ENCODE assay signal across 9 mouse cellular contexts in the genomic region with DNA sequence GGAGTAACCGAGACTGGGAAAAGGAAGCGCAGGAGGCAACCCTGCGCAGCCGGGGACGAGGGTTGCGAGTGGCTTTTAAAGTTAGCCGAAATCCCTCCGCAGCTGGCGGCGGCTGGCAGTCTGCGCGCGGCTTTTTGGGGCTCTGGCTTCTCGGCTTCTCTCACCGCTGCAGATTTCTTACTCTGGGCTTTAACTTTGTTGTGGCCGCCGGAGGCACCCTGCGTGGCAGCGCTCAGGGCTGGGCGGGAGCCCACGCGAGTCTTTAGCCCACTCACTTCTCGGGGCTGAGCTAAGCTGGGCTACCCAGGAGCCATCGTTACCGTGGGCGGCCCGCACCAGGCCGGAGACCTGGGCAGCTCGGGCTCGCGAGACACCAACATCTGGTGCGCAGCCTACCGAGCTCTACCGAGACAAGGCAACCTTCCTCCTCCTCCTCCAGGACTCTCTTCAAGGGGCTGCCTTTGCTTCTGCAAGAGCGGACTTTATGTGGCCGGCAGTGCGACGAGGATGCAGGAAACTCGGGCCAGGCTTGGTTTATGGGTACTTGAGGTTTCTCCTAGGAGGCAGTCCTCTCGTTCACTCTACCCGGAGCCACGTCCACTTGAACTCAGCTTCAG. TPM values are rescaled to one million over a fixed set of nuclear protein-coding genes. Genes with fewer than 3 reads are reported as not detected.
DNase-seq lines count a peak whose midpoint lies in the region; ATAC-seq and TF ChIP-seq lines count a peak whose summit lies in the region.
"Had no signal": no experiment of that assay in that cellular context is flagged by ENCODE, and none has a peak within 500 bp of the region (broad histone marks: within the 10 kb centered on the region; RNA-seq: fewer than 3 reads in every experiment).

No protein-coding gene starts in this region.

- no peak for ATAC-seq in kidney, embryonic 14.5 days (ENCODE audit: low FRiP score, low TSS enrichment)
- no peak for ATAC-seq in midbrain, embryonic 16.5 days
- no peak for ATAC-seq in monocyte, adult 5-6 weeks (replicated peaks; ENCODE audit: insufficient number of reproducible peaks, low FRiP score, low TSS enrichment, poor library complexity, severe bottlenecking)

- H3K9ac ChIP-seq in kidney, embryonic 14.5 days (ENCODE audit: low read depth, low read length): no peak overlapping the region
- H3K9ac ChIP-seq in midbrain, embryonic 16.5 days (ENCODE audit: low read depth, low read length): peak overlapping the region; percentile 76

- peak overlapping the region; percentile 32 for H3K4me3 ChIP-seq in kidney, embryonic 14.5 days (ENCODE audit: low read length)
- H3K4me3 ChIP-seq in kidney, adult 2 months (ENCODE audit: insufficient read depth, low read depth, low read length): no peak overlapping the region
- H3K4me3 ChIP-seq in midbrain, embryonic 16.5 days (ENCODE audit: low read depth, low read length): peak overlapping the region; percentile 63

- H3K27ac ChIP-seq in kidney, embryonic 14.5 days (ENCODE audit: low read depth, low read length): no peak overlapping the region
- no peak overlapping the region for H3K27ac ChIP-seq in kidney, adult 2 months (ENCODE audit: insufficient read depth, low read depth, low read length)
- peak overlapping the region; percentile 83 for H3K27ac ChIP-seq in midbrain, embryonic 16.5 days (ENCODE audit: low read length)

- no peak for TF ChIP-seq CTCF in kidney, adult 2 months (conservative IDR thresholded peaks at IDR 0.05; ENCODE audit: insufficient read depth, insufficient read length, low read depth, low read length)

- peaks cover 14% of the 10 kb centered on the region for H3K4me1 ChIP-seq in kidney, embryonic 14.5 days (ENCODE audit: control insufficient read depth, insufficient read depth, low read length)
- H3K4me1 ChIP-seq in kidney, adult 2 months (ENCODE audit: control insufficient read depth, insufficient read depth, low read length): no peaks in the 10 kb centered on the region
- peaks cover 52% of the 10 kb centered on the region for H3K4me1 ChIP-seq in midbrain, embryonic 16.5 days (ENCODE audit: control insufficient read depth, insufficient read depth, low read length)

- H3K4me2 ChIP-seq in kidney, embryonic 14.5 days (replicated peaks; ENCODE audit: low read depth, low read length): peak overlapping the region; percentile 56
- H3K4me2 ChIP-seq in midbrain, embryonic 16.5 days (ENCODE audit: low read length): peak overlapping the region; percentile 78

- H3K27me3 ChIP-seq in kidney, embryonic 14.5 days (ENCODE audit: control insufficient read depth, insufficient read depth, low read length): peaks cover 99% of the 10 kb centered on the region
- no peaks in the 10 kb centered on the region; the same call in 1 of the 2 replicates for H3K27me3 ChIP-seq in kidney, adult 2 months (replicated peaks; ENCODE audit: control insufficient read depth, insufficient read depth, low read length)
- H3K27me3 ChIP-seq in midbrain, embryonic 16.5 days (ENCODE audit: control insufficient read depth, insufficient read depth, low read depth, low read length): peaks cover 14% of the 10 kb centered on the region

- WGBS in kidney, embryonic 14.5 days: under 1% methylated on average over 42 of the region's 42 CpGs
- WGBS in kidney, adult 2 months: 2% methylated on average over 42 of the region's 42 CpGs
- under 1% methylated on average over 42 of the region's 42 CpGs for WGBS in midbrain, embryonic 16.5 days

- no peaks in the 10 kb centered on the region for H3K36me3 ChIP-seq in kidney, embryonic 14.5 days (ENCODE audit: control insufficient read depth, insufficient read depth, low read length)
- H3K36me3 ChIP-seq in kidney, adult 2 months (ENCODE audit: control insufficient read depth, insufficient read depth, low read length): no peaks in the 10 kb centered on the region
- H3K36me3 ChIP-seq in midbrain, embryonic 16.5 days (ENCODE audit: control insufficient read depth, insufficient read depth, low read length): no peaks in the 10 kb centered on the region

- DNase-seq in kidney, adult 2 months: no peak
- peak; percentile 47 for DNase-seq in embryo, embryonic 11 days
- peak; percentile 40 for DNase-seq in forelimb bud, embryonic 11.5 days (ENCODE audit: low read depth, low spot score)
- no peak for DNase-seq in spleen, postnatal 10 days (ENCODE audit: low spot score in 2 of 2)
- no peak for DNase-seq in B cell, adult 2 months

- H3K9me3 ChIP-seq in kidney, embryonic 14.5 days (ENCODE audit: control insufficient read depth, low read length): no peaks in the 10 kb centered on the region
- H3K9me3 ChIP-seq in midbrain, embryonic 16.5 days (replicated peaks; ENCODE audit: control insufficient read depth, low read length, poor library complexity, severe bottlenecking): no peaks in the 10 kb centered on the region

- TF ChIP-seq POLR2A in kidney, adult 2 months (IDR thresholded peaks at IDR 0.05; ENCODE audit: low read depth, low read length): no peak

RNA-seq across cellular contexts. Expression of a gene that starts 1.1 kb away (rescaled TPM):
- polyA plus RNA-seq in kidney, embryonic 14.5 days (2014; fragmentation: Nextera tagmentation; extraction: Ambion mirVana): 0.01 and 0.14 TPM in 2 replicates
- polyA plus RNA-seq in kidney, adult 2 months (2012; rRNA removed): 0.09 and 0.12 TPM in 2 replicates
- 4.4 and 5.9 TPM in 2 replicates for polyA plus RNA-seq in midbrain, embryonic 16.5 days (2015; fragmentation: Nextera tagmentation; extraction: Ambion mirVana)
- not detected in 3 replicates for total RNA-seq in monocyte, adult 5-6 weeks (2017)
- total RNA-seq: neutrophil, adult 5-6 weeks had no signal

Comparison
In these comparisons a context has a peak if more than half of its experiments do, and no peak if none do; other contexts are left out.
1. DNase-seq: peak in embryo, embryonic 11 days (single experiment) and forelimb bud, embryonic 11.5 days (single experiment); none in kidney, adult 2 months (single experiment), spleen, postnatal 10 days (0 of 2) and B cell, adult 2 months (0 of 2).